Mouse (Mus musculus) limb, embryonic 14.5 days (tissue): ENCODE measurements at regions not wholly inside any gene's neighbourhood (a gene's known extent, or its start where the extent isn't known, plus 50 kb on each side); places are given as distances from the start of the nearest gene placed in this dataset.

Experiments used
- ATAC-seq: fragments of 200-750 bp; cut with Nextera tagmentation; 2 replicates; pipeline ENCODE4 v1.8.0; 2017; ENCODE audit warnings: low read depth, moderate number of reproducible peaks, moderate TSS enrichment; ENCODE audit not compliant: low FRiP score
- DNase-seq: peaks from one replicate; pipeline ENCODE4 v3.0.0-alpha.2; 2015; ENCODE audit warnings: low spot score
- H3K27ac ChIP-seq: fragments of 300-500 bp; sonication (generic); replicated peaks from 2 replicates; pipeline ENCODE4 v1.5.1; 2014; ENCODE audit warnings: low read depth, mild to moderate bottlenecking, low read length, moderate library complexity, mixed read lengths
- H3K27me3 ChIP-seq: fragments of 300-500 bp; sonication (generic); 2 replicates; pipeline ENCODE4 v1.6.1; 2014; ENCODE audit warnings: low read length, mixed read lengths; ENCODE audit not compliant: control insufficient read depth, insufficient read depth
- H3K36me3 ChIP-seq: fragments of 300-500 bp; sonication (generic); 2 replicates; pipeline ENCODE4 v1.6.1; 2014; ENCODE audit warnings: mild to moderate bottlenecking, low read length, moderate library complexity, mixed read lengths; ENCODE audit not compliant: control insufficient read depth, insufficient read depth
- H3K4me1 ChIP-seq: fragments of 300-500 bp; sonication (generic); 2 replicates; pipeline ENCODE4 v1.6.1; 2014; ENCODE audit warnings: antibody characterized with exemption, low read length, mixed read lengths; ENCODE audit not compliant: control insufficient read depth, insufficient read depth
- H3K4me2 ChIP-seq: fragments of 300-500 bp; sonication (generic); replicated peaks from 2 replicates; pipeline ENCODE4 v1.6.1; 2014; ENCODE audit warnings: low read depth, mild to moderate bottlenecking, low read length, moderate library complexity; ENCODE audit not compliant: severe bottlenecking
- H3K4me3 ChIP-seq: fragments of 300-500 bp; sonication (generic); replicated peaks from 2 replicates; pipeline ENCODE4 v1.5.1; 2014; ENCODE audit warnings: low read length
- H3K9ac ChIP-seq: fragments of 300-500 bp; sonication (generic); 2 replicates; pipeline ENCODE4 v1.6.1; 2014; ENCODE audit warnings: mild to moderate bottlenecking, low read depth, low read length, moderate library complexity; ENCODE audit not compliant: severe bottlenecking
- H3K9me3 ChIP-seq: fragments of 300-500 bp; sonication (generic); 2 replicates; pipeline ENCODE4 v1.6.1; 2016; ENCODE audit warnings: low read length; ENCODE audit not compliant: control insufficient read depth
- POLR2A ChIP-seq: fragments of 200-500 bp; IDR thresholded peaks from 2 replicates; pipeline ENCODE4 v1.8.0; 2012; ENCODE audit warnings: inconsistent platforms, mild to moderate bottlenecking, moderate library complexity, borderline replicate concordance; ENCODE audit not compliant: insufficient read depth, insufficient read length; ENCODE audit errors: extremely low read depth
- WGBS: fragments of 180-500 bp; shearing (Covaris S2); extraction: QIAGEN DNeasy Blood & Tissue Kit; methylation state at CpG from one replicate; pipeline ENCODE4 v1.1.7; 2014; 5-methylcytosine and 5-hydroxymethylcytosine counted together

DNA sequence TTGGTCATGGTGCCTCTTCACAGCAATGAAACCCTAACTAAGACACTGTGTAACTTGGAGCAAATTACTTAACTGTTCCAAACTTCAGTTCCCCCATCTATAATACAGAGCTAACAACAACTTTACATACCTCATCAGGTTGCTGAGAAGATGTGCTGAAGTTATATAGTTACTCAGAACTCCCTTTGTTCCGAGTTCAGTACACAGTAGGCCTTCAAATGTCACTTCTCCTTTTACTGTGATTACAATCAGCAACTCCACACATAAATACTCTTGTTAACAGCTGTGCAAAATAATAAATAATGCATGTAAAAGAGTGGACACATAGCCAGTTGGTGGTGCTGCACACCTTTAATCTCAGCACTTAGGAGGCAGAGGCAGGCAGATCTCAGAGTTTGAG, 99.5 kb downstream of the Mrm1 start:
- Histone ChIP-seq H3K4me2 (no peak overlapping the region), H3K27ac (no peak overlapping the region), H3K4me1 (no peaks in the 10 kb centered on the region), H3K36me3 (no peaks in the 10 kb centered on the region), H3K4me3 (no peak overlapping the region), H3K27me3 (peaks cover 5% of the 10 kb centered on the region; the same call in 1 of the 2 replicates), H3K9ac (no peak overlapping the region), H3K9me3 (no peaks in the 10 kb centered on the region)
- ATAC-seq (no peak), DNase-seq (no peak)
- no peak for TF ChIP-seq POLR2A
- WGBS, result 87% methylated on average over 1 of the region's 1 CpGs

- Histone ChIP-seq H3K9ac (no peak overlapping the region), H3K4me1 (peaks cover 11% of the 10 kb centered on the region)
Observed at GRCm38 (mm10) chr11:84712731-84713130, 106.6 kb downstream of the Mrm1 start.

DNA sequence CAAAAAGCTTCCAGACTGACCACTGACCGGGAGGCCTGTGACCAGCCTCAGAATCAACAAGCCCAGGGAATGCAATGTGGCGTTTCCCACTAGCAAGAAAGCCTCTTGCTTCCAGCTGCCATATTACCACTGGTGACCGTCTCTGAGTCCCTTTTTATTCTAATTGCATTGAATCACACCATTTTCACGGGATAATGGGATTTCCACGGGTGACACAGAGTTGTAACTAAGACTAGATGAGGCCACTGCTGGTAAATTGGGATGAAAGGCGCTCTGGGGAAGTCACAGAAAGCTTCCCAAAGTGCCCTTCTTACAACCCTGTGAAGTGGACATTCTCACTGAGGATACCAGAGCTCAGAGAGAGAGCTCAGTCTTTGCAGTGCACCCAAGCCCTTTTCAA, 107.4 kb downstream of the Mrm1 start:
- ATAC-seq (no peak), DNase-seq (no peak)
- Histone ChIP-seq H3K4me3 (no peak overlapping the region), H3K36me3 (no peaks in the 10 kb centered on the region), H3K4me2 (no peak overlapping the region), H3K27ac (no peak overlapping the region), H3K4me1 (peaks cover 16% of the 10 kb centered on the region), H3K9me3 (no peaks in the 10 kb centered on the region), H3K9ac (no peak overlapping the region), H3K27me3 (peaks cover 3% of the 10 kb centered on the region; the same call in 1 of the 2 replicates)
- WGBS, result 62% methylated on average over 6 of the region's 6 CpGs
- TF ChIP-seq POLR2A, result no peak

More at GRCm38 (mm10) chr11:84712731-84713130, 106.6 kb downstream of the Mrm1 start:
- H3K27ac ChIP-seq, result no peak overlapping the region
- ATAC-seq, result no peak
- no peaks in the 10 kb centered on the region for H3K36me3 ChIP-seq
- no peak for TF ChIP-seq POLR2A
- H3K4me2 ChIP-seq, result no peak overlapping the region
- no peak for DNase-seq
- H3K4me3 ChIP-seq, result no peak overlapping the region
- peaks cover 3% of the 10 kb centered on the region; the same call in 1 of the 2 replicates for H3K27me3 ChIP-seq
- WGBS, result 83% methylated on average over 6 of the region's 6 CpGs
- H3K9me3 ChIP-seq, result no peaks in the 10 kb centered on the region

DNA sequence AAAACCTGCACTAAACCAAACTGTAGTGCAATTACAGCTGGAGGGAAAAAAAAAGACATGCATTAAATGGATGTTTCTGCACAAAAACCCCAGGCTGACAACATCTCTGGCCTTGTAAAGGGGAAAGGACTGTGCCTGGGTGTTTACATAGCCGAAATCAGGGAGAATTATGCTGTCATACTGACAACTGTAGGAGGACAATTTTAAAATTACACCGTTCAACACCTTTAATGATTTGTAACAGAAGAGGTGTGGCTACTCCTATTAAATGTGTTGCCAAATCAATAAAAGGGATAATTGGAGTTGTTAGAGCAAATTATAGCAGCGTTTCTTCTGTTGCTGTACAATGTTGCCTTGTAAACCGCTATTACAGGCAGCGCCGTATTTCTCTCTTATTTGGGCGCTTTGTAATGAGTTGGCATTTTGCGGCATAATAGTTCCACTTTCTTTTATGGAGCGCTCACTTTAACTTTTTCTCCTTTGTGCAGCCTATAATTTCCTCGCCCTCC, 111.0 kb downstream of the Mrm1 start:
- DNase-seq (no peak), ATAC-seq (no peak)
- Histone ChIP-seq H3K36me3 (no peaks in the 10 kb centered on the region), H3K27me3 (peaks cover 3% of the 10 kb centered on the region; the same call in 1 of the 2 replicates), H3K9ac (no peak overlapping the region), H3K9me3 (no peaks in the 10 kb centered on the region), H3K27ac (no peak overlapping the region), H3K4me3 (no peak overlapping the region), H3K4me2 (no peak overlapping the region), H3K4me1 (peaks cover 19% of the 10 kb centered on the region)
- TF ChIP-seq POLR2A, result no peak
- 23% methylated on average over 10 of the region's 10 CpGs for WGBS

GRCm38 (mm10) chr11:84707772-84708171, 111.5 kb downstream of the Mrm1 start:
- no peak for ATAC-seq
- DNase-seq, result no peak
- H3K9ac ChIP-seq, result no peak overlapping the region
- H3K27ac ChIP-seq, result no peak overlapping the region
- no peak overlapping the region for H3K4me2 ChIP-seq
- no peaks in the 10 kb centered on the region for H3K36me3 ChIP-seq
- peaks cover 4% of the 10 kb centered on the region; the same call in 1 of the 2 replicates for H3K27me3 ChIP-seq
- no peaks in the 10 kb centered on the region for H3K9me3 ChIP-seq
- no peak overlapping the region for H3K4me3 ChIP-seq
- TF ChIP-seq POLR2A, result no peak
- 4% methylated on average over 10 of the region's 10 CpGs for whole genome bisulfite sequencing
- peaks cover 19% of the 10 kb centered on the region for H3K4me1 ChIP-seq
